Mouse (Mus musculus) hindbrain, embryonic 16.5 days (tissue): ENCODE data around the gene Cend1. TPM values are rescaled to one million over a fixed set of nuclear protein-coding genes. Genes with fewer than 3 reads are reported as not detected.
A peak's percentile ranks its signal among the peaks of the same experiment; 100 is the strongest.
"Not testable (repeated sequence)": the region's sequence is repeated elsewhere in the genome, so short reads cannot be mapped to it uniquely, and the experiment has no call there.

Source experiments
- ATAC-seq: fragments of 200-750 bp; cut with Nextera tagmentation; 2 replicates; pipeline ENCODE4 v1.8.0; 2017; ENCODE audit warnings: moderate TSS enrichment, moderate library complexity
- H3K27ac ChIP-seq: fragments of 300-500 bp; sonication (generic); 2 replicates; pipeline ENCODE4 v1.5.1; 2014; ENCODE audit warnings: low read depth, mild to moderate bottlenecking, control low read depth, low read length, moderate library complexity
- H3K27me3 ChIP-seq: fragments of 300-500 bp; sonication (generic); replicated peaks from 2 replicates; pipeline ENCODE4 v1.6.1; 2014; ENCODE audit warnings: low read length; ENCODE audit not compliant: control insufficient read depth, insufficient read depth
- H3K36me3 ChIP-seq: fragments of 300-500 bp; sonication (generic); 2 replicates; pipeline ENCODE4 v1.6.1; 2014; ENCODE audit warnings: mild to moderate bottlenecking, low read length, moderate library complexity, mixed read lengths; ENCODE audit not compliant: control insufficient read depth, insufficient read depth
- H3K4me1 ChIP-seq: fragments of 300-500 bp; sonication (generic); 2 replicates; pipeline ENCODE4 v1.6.1; 2014; ENCODE audit warnings: low read depth, low read length; ENCODE audit not compliant: control insufficient read depth, insufficient read depth
- H3K4me2 ChIP-seq: fragments of 300-500 bp; sonication (generic); 2 replicates; pipeline ENCODE4 v1.6.1; 2014; ENCODE audit warnings: mild to moderate bottlenecking, low read length, control low read depth, moderate library complexity
- H3K4me3 ChIP-seq: fragments of 300-500 bp; sonication (generic); 2 replicates; pipeline ENCODE4 v1.5.1; 2014; ENCODE audit warnings: mild to moderate bottlenecking, low read length, control low read depth, moderate library complexity
- H3K9ac ChIP-seq: fragments of 300-500 bp; sonication (generic); 2 replicates; pipeline ENCODE4 v1.6.1; 2014; ENCODE audit warnings: low read depth, mild to moderate bottlenecking, control low read depth, low read length, moderate library complexity
- H3K9me3 ChIP-seq: fragments of 300-500 bp; sonication (generic); 2 replicates; pipeline ENCODE4 v1.6.1; 2014; ENCODE audit warnings: mild to moderate bottlenecking, low read length, moderate library complexity; ENCODE audit not compliant: control insufficient read depth
- WGBS: fragments of 180-500 bp; shearing (Covaris S2); extraction: QIAGEN DNeasy Blood & Tissue Kit; methylation state at CpG from one replicate; pipeline ENCODE4 v1.1.7; 2014; 5-methylcytosine and 5-hydroxymethylcytosine counted together
- polyA plus RNA-seq: library from polyadenylated mRNA; unstranded; fragments of >200 nt; fragmentation: Nextera tagmentation; extraction: Ambion mirVana; gene quantifications from 2 replicates; pipeline ENCODE4 v1.2.1, GENCODE M21; 2015

Gene Cend1
- polyA plus RNA-seq, 1 experiment from 2014 or later = 245 TPM

DNA sequence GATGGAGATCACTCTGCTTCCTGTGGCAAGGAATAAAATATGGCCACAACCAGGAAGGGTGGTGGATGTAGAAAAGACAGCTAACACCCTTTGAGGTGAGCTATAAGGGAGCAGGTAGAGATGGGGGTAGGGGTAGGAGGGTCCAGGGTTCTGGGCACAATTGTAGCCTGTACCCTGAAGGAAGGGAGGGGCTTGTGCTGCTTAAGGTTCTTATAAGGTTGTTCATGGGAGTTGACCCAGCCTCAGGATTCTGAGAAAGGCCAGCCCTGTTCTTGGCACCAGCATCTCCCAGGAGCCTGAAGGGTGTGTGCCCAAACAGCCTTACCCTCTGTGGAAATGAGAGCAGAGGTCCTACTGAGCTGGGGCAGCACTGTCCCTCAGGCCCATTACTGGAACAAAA lies 22.6 kb upstream of the Cend1 start:
- Histone ChIP-seq H3K27me3 (no peaks in the 10 kb centered on the region), H3K9me3 (no peaks in the 10 kb centered on the region), H3K36me3 (peaks cover 22% of the 10 kb centered on the region), H3K27ac (no peak overlapping the region), H3K9ac (no peak overlapping the region), H3K4me2 (no peak overlapping the region), H3K4me3 (no peak overlapping the region), H3K4me1 (peaks cover 21% of the 10 kb centered on the region)
- ATAC-seq = no peak

DNA sequence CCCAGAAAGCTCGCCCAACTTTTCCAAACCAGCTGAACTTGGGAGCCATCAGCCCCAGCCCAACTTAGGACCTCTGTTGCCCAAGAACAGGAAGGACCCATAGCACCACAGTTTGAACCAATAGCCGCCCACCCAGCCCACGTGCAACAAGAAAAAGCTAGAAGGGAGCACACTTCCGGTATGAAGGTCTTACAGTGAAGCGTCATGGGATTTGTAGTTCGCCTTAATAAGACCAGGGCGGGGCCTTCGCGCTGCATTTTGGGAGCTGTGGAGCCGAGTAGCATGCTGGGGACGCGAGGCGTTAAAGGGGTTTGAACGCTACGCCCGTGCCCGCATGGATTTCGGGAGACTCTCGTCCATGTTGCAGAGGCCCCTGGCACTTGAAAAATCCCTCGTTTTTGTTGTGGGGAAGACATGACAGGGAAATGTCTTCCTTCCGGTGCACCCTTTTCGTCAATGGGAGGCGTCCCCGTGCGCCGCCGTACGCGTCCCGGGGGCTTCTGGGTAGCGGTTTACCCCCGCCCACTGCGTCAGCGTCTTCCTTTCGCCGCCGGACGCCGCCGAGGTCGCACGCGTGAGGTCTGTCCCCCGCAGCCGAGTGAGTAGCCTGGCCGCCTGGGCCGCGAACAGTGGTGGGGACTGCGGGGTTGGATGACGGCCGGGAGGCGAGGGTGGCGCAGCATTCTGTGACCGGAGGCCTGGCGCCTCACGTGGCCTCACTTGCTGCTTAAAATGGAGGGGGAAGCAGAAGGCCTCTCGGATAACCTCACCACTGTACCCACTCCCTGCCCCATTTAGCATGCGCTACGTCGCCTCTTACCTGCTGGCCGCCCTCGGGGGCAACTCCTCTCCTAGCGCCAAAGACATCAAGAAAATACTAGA lies 18.1 kb upstream of the Cend1 start, which contains the start of gene Rplp2:
TSS of gene Rplp2 (plus strand) at position 261 of the 882 bp plus-strand sequence.
- ATAC-seq = peak; percentile 94
- peak within 1 kb of the TSS; percentile 76 for H3K4me3 ChIP-seq
- WGBS = under 1% methylated on average over 63 of the region's 63 CpGs
- H3K9ac ChIP-seq = peak within 1 kb of the TSS; percentile 77
- peak within 1 kb of the TSS; percentile 92 for H3K27ac ChIP-seq
- H3K4me2 ChIP-seq = peak within 1 kb of the TSS; percentile 80
- H3K4me1 ChIP-seq = peaks cover 22% of the 10 kb centered on the region
- H3K27me3 ChIP-seq = no peaks in the 10 kb centered on the region
- no peaks in the 10 kb centered on the region for H3K9me3 ChIP-seq
- H3K36me3 ChIP-seq = peaks cover 22% of the 10 kb centered on the region

GRCm38 (mm10) chr7:141446374-141446773 lies 17.1 kb upstream of the Cend1 start:
- ATAC-seq = not testable (repeated sequence)
- peaks cover 12% of the 10 kb centered on the region for H3K36me3 ChIP-seq

DNA sequence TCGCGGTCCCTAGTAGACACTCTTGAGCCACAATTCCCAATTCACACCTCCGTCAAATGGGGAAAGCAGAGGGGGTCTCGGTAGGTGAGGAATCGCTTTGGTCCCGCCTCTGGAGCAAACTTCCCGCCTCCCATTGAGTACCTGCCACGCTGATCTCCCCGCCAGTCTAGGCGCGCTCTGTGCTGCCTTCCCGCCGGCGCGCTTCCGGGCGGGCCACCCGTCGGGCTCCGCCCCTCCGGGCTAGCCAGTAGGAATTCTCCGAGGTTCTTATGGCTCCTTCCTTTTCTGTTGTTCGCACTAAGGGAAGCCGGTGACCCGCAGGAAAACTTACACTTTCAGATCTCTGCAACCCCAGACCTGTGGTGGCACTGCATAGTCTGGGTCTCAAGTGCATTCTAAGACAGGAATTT lies 14.5 kb upstream of the Cend1 start, which contains the start of gene Pidd1:
TSS of gene Pidd1 (minus strand) at position 198 of the 410 bp plus-strand sequence.
- peak within 1 kb of the TSS; percentile 71 for H3K4me2 ChIP-seq
- no peak for ATAC-seq
- H3K4me3 ChIP-seq = peak within 1 kb of the TSS; percentile 37
- peak within 1 kb of the TSS; percentile 56 for H3K9ac ChIP-seq
- H3K27ac ChIP-seq = no peak within 1 kb of the TSS
- H3K27me3 ChIP-seq = no peaks in the 10 kb centered on the region
- no peaks in the 10 kb centered on the region for H3K36me3 ChIP-seq
- WGBS = under 1% methylated on average over 25 of the region's 25 CpGs
- no peaks in the 10 kb centered on the region for H3K9me3 ChIP-seq
- H3K4me1 ChIP-seq = peaks cover 20% of the 10 kb centered on the region

More at GRCm38 (mm10) chr7:141446374-141446773, 17.1 kb upstream of the Cend1 start:
- H3K4me3 ChIP-seq, H3K27me3 ChIP-seq, H3K27ac ChIP-seq, H3K9me3 ChIP-seq, H3K9ac ChIP-seq: not testable (repeated sequence)
- Histone ChIP-seq H3K4me2 (peak overlapping the region; percentile 80), H3K4me1 (peaks cover 22% of the 10 kb centered on the region)
- 90% methylated on average over 3 of the region's 3 CpGs for WGBS

GRCm38 (mm10) chr7:141443081-141443821 lies 14.0 kb upstream of the Cend1 start:
- Histone ChIP-seq H3K4me2 (peak overlapping the region; percentile 71), H3K27me3 (no peaks in the 10 kb centered on the region), H3K36me3 (no peaks in the 10 kb centered on the region; the same call in 1 of the 2 replicates), H3K4me1 (peaks cover 14% of the 10 kb centered on the region), H3K9ac (peak overlapping the region; percentile 56), H3K27ac (no peak overlapping the region), H3K9me3 (no peaks in the 10 kb centered on the region), H3K4me3 (peak overlapping the region; percentile 37)
- no peak for ATAC-seq
- 32% methylated on average over 12 of the region's 12 CpGs for WGBS

- 93% methylated on average over 13 of the region's 13 CpGs for WGBS
- Histone ChIP-seq H3K9me3 (no peaks in the 10 kb centered on the region), H3K4me3 (no peak overlapping the region), H3K36me3 (no peaks in the 10 kb centered on the region; the same call in 1 of the 2 replicates), H3K9ac (no peak overlapping the region; the same call in 1 of the 2 replicates), H3K4me2 (no peak overlapping the region; the same call in 1 of the 2 replicates), H3K4me1 (peaks cover 12% of the 10 kb centered on the region), H3K27ac (no peak overlapping the region), H3K27me3 (no peaks in the 10 kb centered on the region)
- ATAC-seq = no peak
These were observed 12.9 kb upstream of the Cend1 start for GRCm38 (mm10) chr7:141442199-141442598.

DNA sequence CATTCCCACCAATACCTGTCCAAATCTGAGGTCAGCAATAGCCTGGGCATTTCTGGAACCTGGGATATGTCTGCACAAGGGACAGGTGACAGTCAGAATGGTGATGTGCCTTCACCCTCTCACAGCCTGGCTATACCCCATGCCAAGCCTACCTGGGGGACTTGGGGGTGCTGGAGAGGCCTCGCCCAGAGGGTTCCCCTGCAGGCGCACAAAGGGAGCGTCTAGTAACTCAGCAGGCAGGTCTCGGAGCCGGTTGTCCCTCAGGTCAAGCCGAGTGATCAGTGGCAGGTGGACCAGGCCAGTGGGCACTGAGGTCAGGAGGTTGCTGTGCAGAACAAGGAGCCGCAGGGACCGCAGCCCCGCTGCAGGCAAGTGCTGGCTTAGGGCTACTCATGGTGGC lies 12.2 kb upstream of the Cend1 start:
- ATAC-seq = no peak

GRCm38 (mm10) chr7:141440613-141441012 lies 11.3 kb upstream of the Cend1 start:
- Histone ChIP-seq H3K4me1 (peaks cover 17% of the 10 kb centered on the region), H3K9ac (no peak overlapping the region), H3K4me2 (no peak overlapping the region), H3K36me3 (no peaks in the 10 kb centered on the region; the same call in 1 of the 2 replicates), H3K27ac (no peak overlapping the region), H3K4me3 (no peak overlapping the region), H3K9me3 (no peaks in the 10 kb centered on the region), H3K27me3 (no peaks in the 10 kb centered on the region)
- ATAC-seq = no peak
- WGBS = 28% methylated on average over 6 of the region's 6 CpGs

More for the DNA sequence above, 12.2 kb upstream of the Cend1 start:
- Histone ChIP-seq H3K27ac (no peak overlapping the region), H3K27me3 (no peaks in the 10 kb centered on the region), H3K4me2 (no peak overlapping the region), H3K9me3 (no peaks in the 10 kb centered on the region), H3K36me3 (no peaks in the 10 kb centered on the region; the same call in 1 of the 2 replicates), H3K9ac (no peak overlapping the region), H3K4me1 (peaks cover 14% of the 10 kb centered on the region), H3K4me3 (no peak overlapping the region)
- WGBS = 90% methylated on average over 9 of the region's 9 CpGs

GRCm38 (mm10) chr7:141439811-141440210 lies 10.5 kb upstream of the Cend1 start:
- Histone ChIP-seq H3K27me3 (no peaks in the 10 kb centered on the region), H3K27ac (no peak overlapping the region), H3K9me3 (no peaks in the 10 kb centered on the region), H3K36me3 (no peaks in the 10 kb centered on the region; the same call in 1 of the 2 replicates), H3K9ac (no peak overlapping the region), H3K4me2 (no peak overlapping the region), H3K4me1 (peaks cover 20% of the 10 kb centered on the region), H3K4me3 (no peak overlapping the region)
- no peak for ATAC-seq
- 96% methylated on average over 11 of the region's 11 CpGs for WGBS
